Mouse (Mus musculus): Measurements from ENCODE around the gene Gon7.

Gon7 gene

GRCm38 (mm10) chr12:102757689-102758402 lies at the start of gene Gon7, which contains the start of the genes Gm28051 and Ubr7:
Gene Gon7, minus strand, starts transcription at chr12:102757803.
Gene Gm28051, minus strand, starts transcription at chr12:102757765.
Gene Ubr7, plus strand, starts transcription at chr12:102757967.
- DNase-seq (ENCODE audit: low spot score in 2 of 2) = peak; percentile 89 to 93

GRCm38 (mm10) chr12:102799528-102799927 lies 41.9 kb upstream of the Gon7 start:
- no peak for DNase-seq (ENCODE audit: low spot score in 2 of 2)

- no peak for DNase-seq (ENCODE audit: low spot score in 2 of 2)
Observed at GRCm38 (mm10) chr12:102787927-102788326, 30.3 kb upstream of the Gon7 start.

GRCm38 (mm10) chr12:102785593-102785985 lies 28.0 kb upstream of the Gon7 start:
- DNase-seq (ENCODE audit: low spot score in 2 of 2) = no peak

DNA sequence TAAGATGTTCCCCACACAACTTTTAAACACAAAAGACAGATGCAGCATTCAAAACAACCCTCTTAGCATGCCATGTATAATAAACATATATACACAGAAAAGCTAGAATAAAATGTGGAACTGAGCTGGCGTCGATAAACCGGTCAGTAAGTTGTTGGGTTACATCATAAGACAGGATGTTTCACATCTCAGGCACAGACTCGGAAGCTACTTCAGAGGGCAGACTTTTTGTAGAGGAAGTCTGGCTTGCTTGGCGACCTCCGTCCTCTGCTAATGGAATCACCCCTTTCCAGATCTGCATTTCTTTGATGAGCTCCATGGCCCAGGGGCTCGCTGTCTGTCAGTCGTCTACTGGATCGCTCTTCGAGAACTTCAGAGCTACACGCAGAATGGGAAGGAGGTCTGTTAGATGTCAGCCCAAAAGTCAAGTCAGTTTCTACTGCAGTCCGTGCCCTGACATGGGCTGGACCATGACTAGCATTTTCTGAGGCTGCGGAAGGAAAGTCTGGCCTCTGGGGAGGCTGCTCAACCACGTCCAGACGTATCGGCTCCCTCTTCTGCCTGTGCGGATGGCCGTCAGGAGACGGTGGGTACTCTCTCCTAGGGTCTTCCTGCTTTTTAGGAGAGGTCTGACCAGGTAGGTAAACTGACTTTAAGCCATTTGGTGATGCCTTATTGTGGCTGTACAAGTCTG lies 27.4 kb upstream of the Gon7 start:
- DNase-seq (ENCODE audit: low spot score in 2 of 2) = no peak

GRCm38 (mm10) chr12:102782841-102783240 lies 25.2 kb upstream of the Gon7 start:
- DNase-seq (ENCODE audit: low spot score in 2 of 2) = no peak

GRCm38 (mm10) chr12:102779452-102779851 lies 21.8 kb upstream of the Gon7 start:
- DNase-seq (ENCODE audit: low spot score in 2 of 2) = no peak

DNA sequence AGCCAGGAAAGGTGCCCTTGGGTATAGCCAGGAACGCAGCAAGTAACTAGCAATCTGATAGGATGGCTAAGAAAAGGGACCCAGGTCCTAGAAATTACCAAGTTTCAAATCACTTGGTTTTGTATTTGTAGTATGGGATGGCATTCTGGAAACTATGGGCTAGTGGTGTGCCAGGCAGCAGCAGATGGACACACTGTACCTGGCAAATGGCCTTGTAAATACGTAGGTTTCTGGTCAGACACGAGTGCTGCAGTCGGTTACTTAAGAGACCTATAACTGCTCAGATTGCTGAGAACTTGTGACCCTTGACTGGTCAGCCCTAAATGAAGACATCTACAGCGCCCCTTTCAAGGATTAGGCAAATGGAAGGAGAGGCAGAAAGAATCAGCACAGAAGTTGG lies 20.5 kb upstream of the Gon7 start:
- no peak for DNase-seq (ENCODE audit: low spot score in 2 of 2)

GRCm38 (mm10) chr12:102776035-102776434 lies 18.4 kb upstream of the Gon7 start:
- DNase-seq (ENCODE audit: low spot score in 2 of 2) = no peak

DNA sequence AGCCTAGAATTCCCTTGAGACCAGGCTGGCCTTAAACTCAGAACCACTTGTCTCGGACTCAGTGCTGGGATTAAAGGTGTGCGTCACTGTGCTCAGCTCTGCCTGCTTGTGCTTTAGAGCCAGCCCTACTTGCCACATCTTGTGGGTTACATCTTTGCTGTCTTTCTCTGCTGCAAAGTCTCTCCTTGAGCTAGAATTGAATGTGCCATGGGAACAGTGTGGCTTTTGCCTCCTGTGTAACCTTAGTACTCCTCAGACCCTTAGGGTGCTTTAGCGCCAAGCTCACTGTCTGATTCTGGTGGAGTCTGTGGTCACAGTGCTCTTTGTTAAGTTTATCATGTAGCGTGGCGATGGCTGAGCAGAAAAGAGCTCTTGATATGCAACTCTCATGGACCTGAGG lies 15.1 kb upstream of the Gon7 start:
- DNase-seq (ENCODE audit: low spot score in 2 of 2) = no peak

DNA sequence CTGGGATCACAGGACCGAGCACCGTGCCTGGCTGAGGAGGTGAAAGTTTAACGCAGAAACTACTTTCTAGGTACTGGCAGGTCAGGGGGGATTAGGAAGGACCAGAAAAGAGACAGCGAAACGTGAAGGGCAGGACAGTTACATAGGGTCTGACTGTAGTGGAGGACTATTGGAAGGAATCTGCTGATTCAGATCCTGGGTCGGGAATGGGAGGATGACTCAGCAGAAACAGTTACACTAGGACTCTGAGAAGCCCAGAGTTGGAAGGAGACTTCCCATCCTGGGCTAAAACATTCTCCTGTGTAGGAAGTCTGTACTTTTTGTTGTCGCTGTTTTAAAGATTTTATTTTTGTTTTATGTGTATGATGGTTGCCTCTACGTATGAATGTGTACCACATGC lies 14.0 kb upstream of the Gon7 start:
- no peak for DNase-seq (ENCODE audit: low spot score in 2 of 2)

DNA sequence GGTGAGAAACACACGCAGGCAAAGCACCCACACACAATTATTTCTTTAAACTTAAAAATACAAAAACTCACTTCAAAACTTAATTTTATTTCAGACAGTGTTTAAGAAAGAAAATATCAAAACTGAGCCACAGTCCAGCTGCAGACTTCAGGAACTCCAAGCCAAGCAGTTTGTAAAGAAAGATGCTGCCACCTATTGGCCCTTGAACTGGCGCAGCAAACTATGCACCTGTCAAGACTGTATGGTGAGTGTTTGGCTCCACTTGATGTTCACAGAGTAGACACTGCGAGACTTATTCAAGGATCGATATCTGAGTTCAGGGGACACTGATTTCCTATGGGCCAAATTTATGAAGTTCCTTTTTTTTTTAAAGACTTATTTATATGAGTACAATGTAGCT lies 11.4 kb upstream of the Gon7 start:
- no peak for DNase-seq (ENCODE audit: low spot score in 2 of 2)

DNA sequence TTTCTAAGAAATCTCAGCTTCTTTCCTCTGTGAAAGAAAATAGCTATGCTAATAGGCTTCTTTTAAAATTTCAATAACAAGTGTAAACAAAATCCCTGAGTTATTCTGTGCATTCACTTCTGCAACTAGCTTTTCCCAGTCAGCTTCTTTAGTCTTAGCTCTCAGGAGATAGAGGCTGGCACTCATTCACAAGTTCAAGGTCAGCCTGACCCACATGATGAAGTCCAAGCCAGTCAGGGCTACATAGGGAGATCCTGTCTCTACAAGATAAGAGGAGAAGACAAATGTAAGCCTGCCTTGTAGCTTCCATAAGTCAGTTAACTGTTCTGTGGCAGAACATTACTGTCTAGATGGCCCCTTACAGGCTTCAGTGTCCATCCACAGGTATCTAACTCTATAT lies 6.1 kb upstream of the Gon7 start:
- DNase-seq (ENCODE audit: low spot score in 2 of 2) = no peak

GRCm38 (mm10) chr12:102761668-102762067 lies 4.1 kb upstream of the Gon7 start:
- DNase-seq (ENCODE audit: low spot score in 2 of 2) = no peak

GRCm38 (mm10) chr12:102758936-102759335 lies 1.3 kb upstream of the Gon7 start:
- no peak for DNase-seq (ENCODE audit: low spot score in 2 of 2)

DNA sequence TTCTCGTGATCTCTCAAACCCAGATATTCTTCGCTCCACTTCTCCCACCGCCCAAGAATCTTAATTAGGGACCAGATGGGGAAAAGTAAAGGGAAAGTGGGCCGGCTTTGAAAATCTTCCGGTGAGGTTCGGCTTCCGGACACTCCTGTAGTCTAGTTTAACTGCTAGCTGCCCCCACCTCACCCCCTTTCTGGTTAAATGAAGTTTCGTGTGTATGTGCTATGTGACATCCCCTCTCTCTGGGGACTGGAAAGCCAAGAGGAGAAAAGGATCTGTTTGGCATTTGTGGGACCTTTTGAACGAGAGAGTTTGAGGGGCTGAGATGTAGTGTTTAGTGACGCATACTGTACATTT lies 777 bp upstream of the Gon7 start, which contains the start of gene Gm20604:
Gene Gm20604, minus strand, starts transcription at position 270 of the 354 bp plus-strand sequence.
- no peak for DNase-seq (ENCODE audit: low spot score in 2 of 2)

DNA sequence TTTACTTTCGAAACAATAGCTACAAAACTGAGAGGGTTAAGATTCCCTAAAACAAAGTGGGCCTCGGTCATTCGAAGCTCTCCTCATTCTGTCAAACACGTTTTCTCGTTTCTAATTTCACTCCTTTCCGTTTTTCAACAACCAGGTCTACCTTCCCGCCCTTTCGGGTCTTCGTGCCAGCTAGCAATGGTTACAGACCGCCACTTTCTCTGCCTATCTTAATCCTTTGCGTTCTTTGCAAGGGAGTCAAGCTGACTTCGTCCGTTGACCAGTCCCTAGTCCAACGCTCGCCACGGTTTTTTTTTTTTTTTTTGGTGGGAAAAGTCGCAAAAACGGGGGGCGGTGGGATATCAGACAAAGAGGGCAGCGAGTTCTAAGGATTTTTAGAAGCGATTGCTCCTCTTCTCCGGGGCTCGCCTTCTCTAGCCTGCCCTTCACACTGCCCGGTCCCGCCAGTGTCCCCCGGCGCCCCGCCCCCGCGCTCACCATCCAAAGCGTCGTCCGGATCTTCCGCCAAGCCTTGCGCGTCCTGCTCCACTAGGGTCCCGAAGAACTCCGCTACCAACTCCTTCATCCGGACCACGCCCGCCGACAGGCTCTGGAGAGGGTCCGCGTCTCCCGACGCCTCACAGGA lies 431 bp downstream of the Gon7 start:
- DNase-seq (ENCODE audit: low spot score in 2 of 2) = no peak

DNA sequence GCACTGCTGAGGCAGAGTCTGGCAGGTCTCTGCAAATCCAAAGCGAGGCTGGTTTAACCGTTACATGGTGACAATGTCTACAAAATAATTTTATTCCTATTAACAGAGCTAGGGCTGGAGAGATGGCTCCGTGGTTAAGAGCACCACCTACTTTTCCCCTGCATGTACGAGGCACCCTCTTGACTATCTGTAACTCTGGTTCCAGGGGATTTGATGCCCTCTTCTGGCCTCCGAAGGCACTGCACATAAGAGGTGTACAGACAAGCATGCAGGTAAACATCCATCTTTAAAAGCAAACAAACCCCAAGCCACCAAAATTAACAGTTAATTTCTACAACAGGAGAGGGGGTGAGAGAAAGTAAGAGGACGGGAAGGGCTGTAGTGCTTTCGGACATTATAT lies 1.3 kb downstream of the Gon7 start:
- DNase-seq (ENCODE audit: low spot score in 2 of 2) = peak; percentile 25 to 55

DNA sequence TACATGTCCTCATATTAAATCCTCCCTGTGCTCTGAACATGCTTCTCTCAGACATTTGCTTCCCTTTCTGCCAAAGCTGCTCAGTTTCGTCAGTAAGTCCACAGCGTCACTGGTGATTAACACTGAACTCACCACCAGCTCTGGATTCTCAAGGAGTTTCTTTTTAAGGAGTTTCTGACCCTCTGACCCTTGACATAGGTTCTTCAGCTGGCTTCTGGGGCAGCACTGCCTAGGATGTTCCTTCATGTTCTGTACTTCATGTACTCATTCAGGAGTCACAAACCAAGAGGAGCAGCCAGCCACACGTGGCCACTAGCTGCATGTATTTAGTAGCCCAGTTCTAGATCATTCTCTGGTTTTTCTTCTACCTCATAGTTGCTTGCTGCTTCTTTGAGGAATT lies 9.3 kb downstream of the Gon7 start:
- no peak for DNase-seq (ENCODE audit: low spot score in 2 of 2)

DNA sequence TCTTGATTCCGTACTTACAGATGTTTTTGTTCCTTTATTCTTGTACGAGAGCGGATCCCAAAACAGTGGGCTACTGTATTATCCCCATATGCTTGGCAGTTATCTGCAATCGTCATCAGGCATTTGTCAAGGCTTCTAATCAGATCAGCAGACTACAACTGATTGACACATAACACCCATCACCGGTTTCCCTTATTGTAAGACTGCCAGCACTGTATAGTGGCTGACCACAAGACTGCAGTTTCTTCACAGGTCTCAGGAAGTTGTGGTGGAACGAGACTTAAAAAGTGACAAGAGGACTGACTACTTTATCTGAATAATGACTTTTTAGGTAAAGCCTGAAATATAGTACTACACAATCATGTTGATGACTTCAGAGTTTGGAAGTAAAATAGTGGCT lies 12.8 kb downstream of the Gon7 start:
- DNase-seq (ENCODE audit: low spot score in 2 of 2) = no peak

- peak; percentile 81 to 86 for DNase-seq (ENCODE audit: low spot score in 2 of 2)
Observed at GRCm38 (mm10) chr12:102743589-102744574, 13.7 kb downstream of the Gon7 start, which contains the start of the genes Moap1 and Tmem251. Gene Moap1, minus strand, starts transcription at chr12:102743661. Gene Tmem251, plus strand, starts transcription at chr12:102743762.
